Mouse (Mus musculus): ENCODE results near the gene Ostc. TPM values are rescaled to one million over a fixed set of nuclear protein-coding genes. Genes with fewer than 3 reads are reported as not detected.

The Ostc gene
- total RNA-seq, 2 experiments from 2014 or later: 74.6 to 74.7 TPM

GRCm38 (mm10) chr3:130646110-130646810 lies 63.0 kb downstream of the Ostc start:
- intact Hi-C loops (cut with DNase I): no loop called here
- no peak for DNase-seq

Other genes starting within 250 kb of the Ostc start
- not detected for gene Etnppl, start 92.0 kb downstream of the Ostc start, total RNA-seq (2021)
- 100 to 1,000 TPM; 522 to 547 TPM for gene Rpl34, start 21.0 kb upstream of the Ostc start, total RNA-seq (2021)